ENCODE assay signal across 12 mouse cellular contexts in genomic region chr13:35677433-35678051, GRCm38 (mm10). TPM values are rescaled to one million over a fixed set of nuclear protein-coding genes. Genes with fewer than 3 reads are reported as not detected.
DNase-seq lines count a peak whose midpoint lies in the region; ATAC-seq and TF ChIP-seq lines count a peak whose summit lies in the region.
"Had no signal": no experiment of that assay in that cellular context is flagged by ENCODE, and none has a peak within 500 bp of the region (broad histone marks: within the 10 kb centered on the region; RNA-seq: fewer than 3 reads in every experiment).

No protein-coding gene starts in this region.

- peak; percentile 87 for TF ChIP-seq EP300 in MEL (IDR thresholded peaks at IDR 0.05; ENCODE audit: low read depth in 1 of 2, low read length in 2 of 2)

- no peak for TF ChIP-seq CTCF in G1E (IDR thresholded peaks at IDR 0.05; ENCODE audit: low read depth, low read length)
- no peak for TF ChIP-seq CTCF in MEL (IDR thresholded peaks at IDR 0.05 in 2 of 3, conservative IDR thresholded peaks at IDR 0.05 in 1 of 3; ENCODE audit: control insufficient read depth in 1 of 3, insufficient read depth in 1 of 3, low read depth in 2 of 3, low read length in 3 of 3, poor library complexity in 1 of 3, severe bottlenecking in 1 of 3)

- H3K4me3 ChIP-seq in G1E (ENCODE audit: low read depth, low read length) (peak overlapping the region; percentile 51; the same call in 1 of the 2 replicates), MEL (ENCODE audit: control insufficient read depth in 1 of 2, insufficient read depth in 1 of 2, low read depth in 2 of 2, low read length in 2 of 2) (peak overlapping the region; percentile 3 to 33)
- no peak overlapping the region for H3K4me3 ChIP-seq in intestine, embryonic 15.5 days (replicated peaks)
- no peak overlapping the region for H3K4me3 ChIP-seq in embryonic facial prominence, embryonic 10.5 days
- no peak overlapping the region for H3K4me3 ChIP-seq in forebrain, embryonic 13.5 days
- H3K4me3 ChIP-seq: hindbrain, embryonic 15.5 days; myocyte had no signal

- no peak overlapping the region for H3K4me2 ChIP-seq in intestine, embryonic 15.5 days (replicated peaks)
- H3K4me2 ChIP-seq in forebrain, embryonic 13.5 days: no peak overlapping the region
- H3K4me2 ChIP-seq: hindbrain, embryonic 15.5 days had no signal

- TF ChIP-seq POLR2A in MEL (IDR thresholded peaks at IDR 0.05; ENCODE audit: control insufficient read depth in 1 of 2, insufficient read depth in 1 of 2, low read depth in 1 of 2, low read length in 2 of 2, poor library complexity in 1 of 2): 0 out of 4 replicates have a peak, but pooled peaks of 1 of the 2 experiments have one; percentile 37

- no peaks in the 10 kb centered on the region for H3K79me2 ChIP-seq in MEL (ENCODE audit: control insufficient read depth, insufficient read depth, low read length, poor library complexity)

- 57% methylated on average over 7 of the region's 7 CpGs for WGBS in intestine, embryonic 15.5 days
- WGBS in embryonic facial prominence, embryonic 10.5 days: 72% methylated on average over 7 of the region's 7 CpGs
- WGBS in forebrain, embryonic 13.5 days: 87% methylated on average over 7 of the region's 7 CpGs

- no peaks in the 10 kb centered on the region for H3K36me3 ChIP-seq in G1E (replicated peaks)
- peaks cover 0 to 17% of the 10 kb centered on the region in 2 experiments; a peak in 2 of 4 replicates for H3K36me3 ChIP-seq in MEL (ENCODE audit: control insufficient read depth in 1 of 2, insufficient read depth in 2 of 2, low read length in 2 of 2)
- no peaks in the 10 kb centered on the region for H3K36me3 ChIP-seq in intestine, embryonic 15.5 days
- H3K36me3 ChIP-seq in embryonic facial prominence, embryonic 10.5 days (replicated peaks): no peaks in the 10 kb centered on the region
- no peaks in the 10 kb centered on the region for H3K36me3 ChIP-seq in forebrain, embryonic 13.5 days (ENCODE audit: poor library complexity, severe bottlenecking)
- H3K36me3 ChIP-seq: hindbrain, embryonic 15.5 days had no signal

- peaks cover 42% of the 10 kb centered on the region for H3K4me1 ChIP-seq in G1E (ENCODE audit: insufficient read depth, low read depth, low read length)
- H3K4me1 ChIP-seq in MEL (ENCODE audit: control insufficient read depth in 1 of 2, insufficient read depth in 2 of 2, low read length in 2 of 2): peaks cover 5 to 20% of the 10 kb centered on the region in 2 experiments
- 0 out of 2 replicates have a peak, but pooled peaks cover 3% of the 10 kb centered on the region for H3K4me1 ChIP-seq in intestine, embryonic 15.5 days (replicated peaks)
- no peaks in the 10 kb centered on the region for H3K4me1 ChIP-seq in embryonic facial prominence, embryonic 10.5 days
- no peaks in the 10 kb centered on the region for H3K4me1 ChIP-seq in forebrain, embryonic 13.5 days
- H3K4me1 ChIP-seq: hindbrain, embryonic 15.5 days had no signal

- ATAC-seq in G1E (ENCODE audit: extremely low read depth, insufficient number of reproducible peaks, low FRiP score, poor library complexity, severe bottlenecking): peak; percentile 94
- ATAC-seq in intestine, embryonic 15.5 days: peak; percentile 95
- peak; percentile 99 for ATAC-seq in megakaryocyte-erythroid progenitor cell, adult 5-6 weeks (replicated peaks; ENCODE audit: low FRiP score, low TSS enrichment, poor library complexity, severe bottlenecking)
- no peak for ATAC-seq in forebrain, embryonic 13.5 days
- ATAC-seq: forebrain, postnatal 0 days had no signal

- DNase-seq in G1E (ENCODE audit: low spot score): peak; percentile 62
- peak; percentile 93 for DNase-seq in MEL (ENCODE audit: low read depth, low spot score)
- no peak for DNase-seq in Muller cell, postnatal 12 days (ENCODE audit: inconsistent ontology term)
- no peak for DNase-seq in embryonic facial prominence, embryonic 10.5 days (ENCODE audit: low spot score)
- DNase-seq: forebrain, postnatal 0 days; kidney, postnatal 36 days; lung, postnatal 36 days had no signal

- H3K9ac ChIP-seq in MEL (ENCODE audit: control insufficient read depth, low read depth, low read length, poor library complexity, severe bottlenecking): peak overlapping the region; percentile 29
- H3K9ac ChIP-seq in intestine, embryonic 15.5 days: no peak overlapping the region
- H3K9ac ChIP-seq in forebrain, embryonic 13.5 days: no peak overlapping the region
- H3K9ac ChIP-seq: forebrain, postnatal 0 days; hindbrain, embryonic 15.5 days had no signal

- H3K9me3 ChIP-seq in G1E (replicated peaks) (no peaks in the 10 kb centered on the region), MEL (replicated peaks; ENCODE audit: insufficient read depth, low read length) (no peaks in the 10 kb centered on the region)
- no peaks in the 10 kb centered on the region for H3K9me3 ChIP-seq in intestine, embryonic 15.5 days
- no peaks in the 10 kb centered on the region for H3K9me3 ChIP-seq in embryonic facial prominence, embryonic 10.5 days
- H3K9me3 ChIP-seq in forebrain, embryonic 13.5 days (replicated peaks): no peaks in the 10 kb centered on the region
- H3K9me3 ChIP-seq: hindbrain, embryonic 15.5 days had no signal

- peak overlapping the region; percentile 90 for H3K27ac ChIP-seq in MEL (ENCODE audit: control insufficient read depth, low read depth, low read length)
- no peak overlapping the region for H3K27ac ChIP-seq in intestine, embryonic 15.5 days
- no peak overlapping the region for H3K27ac ChIP-seq in embryonic facial prominence, embryonic 10.5 days (replicated peaks)
- H3K27ac ChIP-seq in forebrain, embryonic 13.5 days: no peak overlapping the region
- H3K27ac ChIP-seq: hindbrain, embryonic 15.5 days had no signal

- H3K27me3 ChIP-seq in G1E (ENCODE audit: insufficient read depth, low read length) (no peaks in the 10 kb centered on the region), MEL (ENCODE audit: control insufficient read depth in 1 of 2, insufficient read depth in 2 of 2, low read length in 2 of 2) (no peaks in the 10 kb centered on the region)
- H3K27me3 ChIP-seq in intestine, embryonic 15.5 days (replicated peaks): no peaks in the 10 kb centered on the region
- no peaks in the 10 kb centered on the region for H3K27me3 ChIP-seq in embryonic facial prominence, embryonic 10.5 days (replicated peaks; ENCODE audit: low read depth, poor library complexity, severe bottlenecking)
- no peaks in the 10 kb centered on the region for H3K27me3 ChIP-seq in forebrain, embryonic 13.5 days
- H3K27me3 ChIP-seq: hindbrain, embryonic 15.5 days had no signal

- TF ChIP-seq RAD21 in MEL (IDR thresholded peaks at IDR 0.05; ENCODE audit: low read depth, low read length): peak; percentile 3; the same call in 1 of the 2 replicates

TF ChIP-seq in MEL, 35 proteins besides CTCF, POLR2A, EP300 and RAD21:
- TF ChIP-seq ZC3H11A (IDR thresholded peaks at IDR 0.05; ENCODE audit: low read depth, low read length) (no peak), USF1 (IDR thresholded peaks at IDR 0.05; ENCODE audit: low read depth, low read length) (no peak), USF2 (IDR thresholded peaks at IDR 0.05; ENCODE audit: borderline replicate concordance in 1 of 2, insufficient read depth in 1 of 2, low read depth in 1 of 2, low read length in 2 of 2) (no peak), TBP (IDR thresholded peaks at IDR 0.05; ENCODE audit: low read depth, low read length) (peak; percentile 19; the same call in 1 of the 2 replicates), ZKSCAN1 (IDR thresholded peaks at IDR 0.05; ENCODE audit: low read depth, low read length) (no peak), TAL1 (IDR thresholded peaks at IDR 0.05; ENCODE audit: low read length) (peak; percentile 87), SIN3A (IDR thresholded peaks at IDR 0.05; ENCODE audit: low read length) (peak; percentile 53), SMC3 (IDR thresholded peaks at IDR 0.05; ENCODE audit: low read depth, low read length) (0 out of 2 replicates have a peak, but pooled peaks have one; percentile 6), MXI1 (IDR thresholded peaks at IDR 0.05; ENCODE audit: low read depth, low read length) (no peak), CHD1 (IDR thresholded peaks at IDR 0.05; ENCODE audit: low read depth, low read length) (no peak), ZNF384 (IDR thresholded peaks at IDR 0.05; ENCODE audit: low read depth, low read length) (no peak), GATA1 (IDR thresholded peaks at IDR 0.05; ENCODE audit: low read depth, low read length) (peak; percentile 87), ETS1 (IDR thresholded peaks at IDR 0.05; ENCODE audit: low read depth, low read length) (peak; percentile 59), TCF12 (IDR thresholded peaks at IDR 0.05; ENCODE audit: low read depth, low read length) (peak; percentile 86), MYC (IDR thresholded peaks at IDR 0.05; ENCODE audit: low read depth, low read length) (peak; percentile 72; the same call in 1 of the 2 replicates), NELFE (IDR thresholded peaks at IDR 0.05; ENCODE audit: low read depth, low read length) (no peak), CHD2 (IDR thresholded peaks at IDR 0.05; ENCODE audit: low read length) (no peak), RCOR1 (IDR thresholded peaks at IDR 0.05; ENCODE audit: low read depth, low read length) (no peak; the same call in 1 of the 2 replicates)

RNA-seq across cellular contexts. Expression of gene Cdyl, which starts 17.9 kb away (rescaled TPM):
- total RNA-seq in G1E (2014; fragmentation: Nextera tagmentation) (104 and 115 TPM in 2 replicates), G1E (2017) (46.5 and 47.9 TPM in 2 replicates), MEL (2012; rRNA removed) (8.9 and 11.4 TPM in 2 replicates)
- polyA plus RNA-seq in G1E (2012) (36.3 and 42.3 TPM in 2 replicates), MEL (2012; ENCODE audit: insufficient read depth in 1 of 2, insufficient read length in 2 of 2, low read depth in 1 of 2, low replicate concordance in 2 of 2, missing spikeins in 1 of 2) (10 to 100 TPM in 1 of 2 experiments, not detected in 1; 32.2 TPM)
- 8.9 and 10.3 TPM in 2 replicates for polyA plus RNA-seq in intestine, embryonic 15.5 days (2015; fragmentation: Nextera tagmentation; extraction: Ambion mirVana)
- total RNA-seq in megakaryocyte-erythroid progenitor cell, adult 5-6 weeks (2014; fragmentation: Nextera tagmentation): 23.7 and 25.9 TPM in 2 replicates
- total RNA-seq in megakaryocyte-erythroid progenitor cell, adult 5-6 weeks (2017): 19.4 and 20.3 TPM in 2 replicates
- polyA plus RNA-seq in embryonic facial prominence, embryonic 10.5 days (2016; fragmentation: Nextera tagmentation; extraction: Ambion mirVana): 11.8 and 13.0 TPM in 2 replicates
- 4.6 and 4.7 TPM in 2 replicates for polyA plus RNA-seq in forebrain, embryonic 13.5 days (2015; fragmentation: Nextera tagmentation; extraction: Ambion mirVana)

Comparison
In these comparisons a context has a peak if more than half of its experiments do, and no peak if none do; other contexts are left out.
1. DNase-seq: peak in G1E (single experiment) and MEL (single experiment); none in Muller cell, postnatal 12 days (single experiment) and embryonic facial prominence, embryonic 10.5 days (single experiment).
2. H3K4me3 ChIP-seq: peak in G1E (single experiment) and MEL (2 of 2); none in intestine, embryonic 15.5 days (single experiment), embryonic facial prominence, embryonic 10.5 days (single experiment) and forebrain, embryonic 13.5 days (single experiment).